Mouse (Mus musculus) intestine, embryonic 14.5 days (tissue): ENCODE data around the gene Sac3d1. TPM values are rescaled to one million over a fixed set of nuclear protein-coding genes. Genes with fewer than 3 reads are reported as not detected.

Experiments
- ATAC-seq: fragments of 200-750 bp; cut with Nextera tagmentation; replicated peaks from 2 replicates; pipeline ENCODE4 v1.8.0; 2017; ENCODE audit warnings: low read depth, moderate number of reproducible peaks, moderate TSS enrichment, moderate library complexity; ENCODE audit not compliant: low FRiP score, low TSS enrichment
- DNase-seq: peaks from one replicate; pipeline ENCODE4 v3.0.0-alpha.2; 2018; ENCODE audit warnings: low spot score
- H3K27ac ChIP-seq: fragments of 300-500 bp; sonication (generic); 2 replicates; pipeline ENCODE4 v1.5.1; 2014; ENCODE audit warnings: low read depth, mild to moderate bottlenecking, control low read depth
- H3K27me3 ChIP-seq: fragments of 300-500 bp; sonication (generic); replicated peaks from 2 replicates; pipeline ENCODE4 v1.6.1; 2014; ENCODE audit warnings: low read length, control low read depth; ENCODE audit not compliant: control insufficient read depth, insufficient read depth
- H3K36me3 ChIP-seq: fragments of 300-500 bp; sonication (generic); 2 replicates; pipeline ENCODE4 v1.6.1; 2014; ENCODE audit warnings: low read length, control low read depth; ENCODE audit not compliant: control insufficient read depth, insufficient read depth
- H3K4me1 ChIP-seq: fragments of 300-500 bp; sonication (generic); replicated peaks from 2 replicates; pipeline ENCODE4 v1.6.1; 2014; ENCODE audit warnings: low read length, control low read depth, mixed read lengths; ENCODE audit not compliant: control insufficient read depth, insufficient read depth
- H3K4me2 ChIP-seq: fragments of 300-500 bp; sonication (generic); 2 replicates; pipeline ENCODE4 v1.6.1; 2014; ENCODE audit warnings: low read length
- H3K4me3 ChIP-seq: fragments of 300-500 bp; sonication (generic); 2 replicates; pipeline ENCODE4 v1.5.1; 2014; ENCODE audit warnings: low read depth, low read length, control low read depth, mixed read lengths
- H3K9ac ChIP-seq: fragments of 300-500 bp; sonication (generic); 2 replicates; pipeline ENCODE4 v1.6.1; 2014; ENCODE audit warnings: mild to moderate bottlenecking, low read length
- H3K9me3 ChIP-seq: fragments of 300-500 bp; sonication (generic); 2 replicates; pipeline ENCODE4 v1.6.1; 2016; ENCODE audit warnings: low read length, control low read depth; ENCODE audit not compliant: control insufficient read depth
- WGBS: fragments of 180-500 bp; shearing (Covaris S2); extraction: QIAGEN DNeasy Blood & Tissue Kit; methylation state at CpG from one replicate; pipeline ENCODE4 v1.1.7; 2014; 5-methylcytosine and 5-hydroxymethylcytosine counted together
- polyA plus RNA-seq: library from polyadenylated mRNA; unstranded; fragments of >200 nt; fragmentation: Nextera tagmentation; extraction: Ambion mirVana; gene quantifications from 2 replicates; pipeline ENCODE4 v1.2.1, GENCODE M21; 2014

The Sac3d1 gene
- polyA plus RNA-seq, 1 experiment from 2014 or later = 59.9 TPM

DNA sequence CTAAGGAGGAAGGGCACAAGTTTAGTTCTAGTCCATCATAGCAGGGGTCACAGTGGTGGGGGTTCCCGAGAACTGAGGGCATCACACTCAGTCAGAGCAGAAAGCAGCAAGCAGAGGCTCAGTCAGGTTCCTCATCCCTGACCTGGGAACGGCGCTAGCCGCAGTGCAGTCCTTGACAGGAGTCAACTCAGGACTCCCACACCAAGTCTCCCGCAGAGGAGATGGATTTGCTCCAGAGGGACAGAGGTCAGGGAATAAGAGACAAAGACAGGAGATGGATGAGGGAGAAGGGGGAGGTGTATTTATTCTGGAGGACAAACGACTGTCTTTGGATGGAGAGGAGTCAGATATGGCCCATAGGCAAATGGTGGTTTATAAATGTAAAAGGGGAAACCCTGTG is 5.3 kb downstream of the Sac3d1 start:
- H3K36me3 ChIP-seq = peaks cover 34% of the 10 kb centered on the region
- H3K9me3 ChIP-seq = no peaks in the 10 kb centered on the region
- DNase-seq = no peak

GRCm38 (mm10) chr19:6105586-6105985 is 12.9 kb downstream of the Sac3d1 start, which contains the start of gene Naaladl1:
TSS of gene Naaladl1 (plus strand) at chr19:6105782.
- WGBS = 81% methylated on average over 7 of the region's 7 CpGs

More for the DNA sequence above, 5.3 kb downstream of the Sac3d1 start:
- H3K4me2 ChIP-seq = no peak overlapping the region
- H3K4me3 ChIP-seq = no peak overlapping the region
- WGBS = 53% methylated on average over 6 of the region's 6 CpGs
- 0 out of 2 replicates have a peak overlapping the region, but pooled peaks have one; percentile 10 for H3K9ac ChIP-seq
- ATAC-seq = no peak
- peaks cover 8% of the 10 kb centered on the region; the same call in 1 of the 2 replicates for H3K4me1 ChIP-seq
- no peak overlapping the region for H3K27ac ChIP-seq
- H3K27me3 ChIP-seq = no peaks in the 10 kb centered on the region

GRCm38 (mm10) chr19:6104476-6104875 is 14.0 kb downstream of the Sac3d1 start:
- Histone ChIP-seq H3K9me3 (no peaks in the 10 kb centered on the region), H3K4me2 (no peak overlapping the region), H3K27ac (no peak overlapping the region), H3K27me3 (no peaks in the 10 kb centered on the region), H3K4me3 (no peak overlapping the region), H3K4me1 (no peaks in the 10 kb centered on the region), H3K36me3 (no peaks in the 10 kb centered on the region), H3K9ac (no peak overlapping the region)
- WGBS = 72% methylated on average over 4 of the region's 4 CpGs
- ATAC-seq (peak; percentile 48), DNase-seq (no peak)

More at GRCm38 (mm10) chr19:6105586-6105985, 12.9 kb downstream of the Sac3d1 start, which contains the start of gene Naaladl1:
- Histone ChIP-seq H3K27ac (no peak within 1 kb of the TSS), H3K36me3 (no peaks in the 10 kb centered on the region), H3K4me2 (no peak within 1 kb of the TSS), H3K27me3 (no peaks in the 10 kb centered on the region), H3K9ac (no peak within 1 kb of the TSS), H3K9me3 (no peaks in the 10 kb centered on the region), H3K4me3 (no peak within 1 kb of the TSS), H3K4me1 (no peaks in the 10 kb centered on the region)
- DNase-seq (no peak), ATAC-seq (no peak)

DNA sequence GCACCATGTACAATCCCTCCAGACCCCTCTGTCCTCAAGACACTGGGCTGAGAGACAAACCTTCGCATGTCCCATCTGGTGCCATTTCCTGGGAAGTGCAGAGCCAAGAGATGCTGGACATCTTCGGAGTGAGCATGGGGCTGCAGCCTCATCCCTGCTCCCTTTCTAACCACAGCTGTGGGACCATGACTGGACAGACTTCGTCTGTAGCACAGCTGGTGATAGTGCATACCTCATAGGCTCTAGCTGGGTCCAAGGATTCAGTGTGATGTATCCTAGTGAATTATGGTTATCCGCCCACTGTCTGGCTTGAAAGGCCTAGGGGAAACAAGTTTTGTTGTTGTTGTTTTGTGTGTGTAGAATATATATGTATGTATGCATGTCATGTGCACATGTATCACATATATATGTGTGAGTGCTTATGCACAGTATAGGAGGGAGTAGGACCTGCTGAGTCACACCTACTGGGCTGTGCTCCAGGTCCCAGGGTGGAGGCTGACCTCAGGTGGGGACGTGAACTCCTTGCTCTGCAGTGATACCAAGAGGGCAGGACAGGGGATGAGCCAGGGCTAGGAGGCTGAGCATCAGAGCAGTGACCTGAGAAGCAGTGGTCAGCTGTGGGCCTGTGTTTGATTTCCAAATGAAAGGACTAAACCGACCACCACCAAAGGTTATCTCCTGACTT is 16.1 kb downstream of the Sac3d1 start:
- Histone ChIP-seq H3K4me2 (no peak overlapping the region), H3K4me1 (no peaks in the 10 kb centered on the region), H3K27me3 (no peaks in the 10 kb centered on the region), H3K27ac (no peak overlapping the region), H3K9me3 (no peaks in the 10 kb centered on the region), H3K36me3 (peaks cover 4% of the 10 kb centered on the region; the same call in 1 of the 2 replicates), H3K9ac (no peak overlapping the region), H3K4me3 (no peak overlapping the region)
- ATAC-seq (no peak), DNase-seq (no peak)
- 73% methylated on average over 6 of the region's 6 CpGs for WGBS

DNA sequence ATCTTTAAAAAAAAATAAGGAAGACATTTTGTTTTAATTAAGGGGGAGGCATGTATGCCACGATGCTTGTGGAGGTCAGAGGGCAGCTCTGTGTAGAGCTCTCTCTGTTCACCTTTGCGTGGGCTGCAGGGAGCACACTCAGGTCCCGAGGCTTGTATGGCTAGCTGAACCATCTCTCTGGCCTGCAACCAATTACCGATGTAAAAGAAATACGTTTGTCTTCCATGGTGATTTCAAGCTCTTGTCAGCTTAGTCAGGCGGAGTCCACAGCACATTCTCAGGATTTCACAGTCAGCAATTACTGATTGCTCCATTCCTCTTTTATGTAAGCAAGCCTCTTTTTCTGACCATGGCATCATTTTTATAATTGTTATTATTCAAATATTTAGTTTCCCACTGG is 17.3 kb downstream of the Sac3d1 start:
- Histone ChIP-seq H3K27me3 (no peaks in the 10 kb centered on the region), H3K27ac (no peak overlapping the region), H3K9ac (no peak overlapping the region), H3K36me3 (peaks cover 4% of the 10 kb centered on the region; the same call in 1 of the 2 replicates), H3K9me3 (no peaks in the 10 kb centered on the region), H3K4me2 (no peak overlapping the region), H3K4me1 (no peaks in the 10 kb centered on the region), H3K4me3 (no peak overlapping the region)
- DNase-seq (no peak), ATAC-seq (no peak)
- whole genome bisulfite sequencing = 53% methylated on average over 6 of the region's 6 CpGs

- WGBS = 76% methylated on average over 3 of the region's 3 CpGs
- no peaks in the 10 kb centered on the region for H3K4me1 ChIP-seq
These were observed 20.6 kb downstream of the Sac3d1 start for GRCm38 (mm10) chr19:6097847-6098246.

GRCm38 (mm10) chr19:6094119-6094518 is 24.3 kb downstream of the Sac3d1 start, which contains the start of gene AC131692.1:
TSS of gene AC131692.1 (plus strand) at chr19:6094419.
- H3K36me3 ChIP-seq = peaks cover 58% of the 10 kb centered on the region
- DNase-seq (no peak), ATAC-seq (no peak)
- H3K4me2 ChIP-seq = no peak within 1 kb of the TSS
- WGBS = 86% methylated on average over 7 of the region's 7 CpGs
- no peaks in the 10 kb centered on the region for H3K4me1 ChIP-seq
- no peak within 1 kb of the TSS for H3K9ac ChIP-seq
- no peak within 1 kb of the TSS for H3K4me3 ChIP-seq
- H3K9me3 ChIP-seq = no peaks in the 10 kb centered on the region
- no peak within 1 kb of the TSS for H3K27ac ChIP-seq
- no peaks in the 10 kb centered on the region for H3K27me3 ChIP-seq

More at GRCm38 (mm10) chr19:6097847-6098246, 20.6 kb downstream of the Sac3d1 start:
- Histone ChIP-seq H3K27me3 (no peaks in the 10 kb centered on the region), H3K9me3 (no peaks in the 10 kb centered on the region), H3K4me2 (no peak overlapping the region), H3K4me3 (no peak overlapping the region), H3K27ac (no peak overlapping the region), H3K36me3 (peaks cover 25% of the 10 kb centered on the region), H3K9ac (no peak overlapping the region)
- DNase-seq (no peak), ATAC-seq (no peak)

- no peaks in the 10 kb centered on the region for H3K27me3 ChIP-seq
- 97% methylated on average over 13 of the region's 13 CpGs for WGBS
These were observed 29.6 kb downstream of the Sac3d1 start for GRCm38 (mm10) chr19:6088841-6089240.

More at GRCm38 (mm10) chr19:6088841-6089240, 29.6 kb downstream of the Sac3d1 start:
- no peak overlapping the region for H3K4me2 ChIP-seq
- no peaks in the 10 kb centered on the region for H3K9me3 ChIP-seq
- DNase-seq = no peak
- H3K9ac ChIP-seq = no peak overlapping the region
- peaks cover 49% of the 10 kb centered on the region for H3K36me3 ChIP-seq
- peaks cover 8% of the 10 kb centered on the region for H3K4me1 ChIP-seq
- H3K4me3 ChIP-seq = no peak overlapping the region
- ATAC-seq = no peak
- no peak overlapping the region for H3K27ac ChIP-seq
